Mouse (Mus musculus) midbrain, embryonic 11.5 days (tissue): Measurements from ENCODE around the gene Elmsan1. TPM values are rescaled to one million over a fixed set of nuclear protein-coding genes. Genes with fewer than 3 reads are reported as not detected.

ENCODE experiments used
- ATAC-seq: fragments of 200-750 bp; cut with Nextera tagmentation; 2 replicates; pipeline ENCODE4 v1.8.0; 2017; ENCODE audit warnings: moderate TSS enrichment, moderate library complexity; ENCODE audit not compliant: low FRiP score
- DNase-seq: peaks from one replicate; pipeline ENCODE4 v3.0.0; 2015; ENCODE audit warnings: low spot score; ENCODE audit errors: missing footprints
- H3K27ac ChIP-seq: fragments of 300-500 bp; sonication (generic); 2 replicates; pipeline ENCODE4 v1.5.1; 2014; ENCODE audit warnings: low read depth, low read length
- H3K27me3 ChIP-seq: fragments of 300-500 bp; sonication (generic); 2 replicates; pipeline ENCODE4 v1.6.1; 2014; ENCODE audit warnings: mild to moderate bottlenecking, low read length, moderate library complexity, mixed read lengths; ENCODE audit not compliant: control insufficient read depth, insufficient read depth
- H3K36me3 ChIP-seq: fragments of 300-500 bp; sonication (generic); 2 replicates; pipeline ENCODE4 v1.6.1; 2014; ENCODE audit warnings: mild to moderate bottlenecking, low read length, moderate library complexity, mixed read lengths; ENCODE audit not compliant: control insufficient read depth, insufficient read depth
- H3K4me1 ChIP-seq: fragments of 300-500 bp; sonication (generic); 2 replicates; pipeline ENCODE4 v1.6.1; 2014; ENCODE audit warnings: low read length; ENCODE audit not compliant: control insufficient read depth, insufficient read depth
- H3K4me2 ChIP-seq: fragments of 300-500 bp; sonication (generic); 2 replicates; pipeline ENCODE4 v1.6.1; 2014; ENCODE audit warnings: mild to moderate bottlenecking, moderate library complexity
- H3K4me3 ChIP-seq: fragments of 300-500 bp; sonication (generic); 2 replicates; pipeline ENCODE4 v1.5.1; 2014; ENCODE audit warnings: low read depth, low read length
- H3K9ac ChIP-seq: fragments of 300-500 bp; sonication (generic); 2 replicates; pipeline ENCODE4 v1.6.1; 2014; ENCODE audit warnings: low read length
- H3K9me3 ChIP-seq: fragments of 300-500 bp; sonication (generic); 2 replicates; pipeline ENCODE4 v1.6.1; 2016; ENCODE audit warnings: low read length; ENCODE audit not compliant: control insufficient read depth
- WGBS: fragments of 180-500 bp; shearing (Covaris S2); extraction: QIAGEN DNeasy Blood & Tissue Kit; methylation state at CpG from one replicate; pipeline ENCODE4 v1.1.7; 2014; 5-methylcytosine and 5-hydroxymethylcytosine counted together
- polyA plus RNA-seq: library from polyadenylated mRNA; unstranded; fragments of >200 nt; fragmentation: Nextera tagmentation; extraction: Ambion mirVana; gene quantifications from 2 replicates; pipeline ENCODE4 v1.2.1, GENCODE M21; 2014

Gene Elmsan1
- polyA plus RNA-seq, 1 experiment from 2014 or later: 3.9 TPM

- H3K36me3 ChIP-seq: no peaks in the 10 kb centered on the region
- 80% methylated on average over 10 of the region's 10 CpGs for WGBS
- H3K4me3 ChIP-seq: no peak overlapping the region
- H3K4me2 ChIP-seq: no peak overlapping the region
- H3K9ac ChIP-seq: no peak overlapping the region
- no peaks in the 10 kb centered on the region for H3K9me3 ChIP-seq
- H3K4me1 ChIP-seq: peaks cover 17% of the 10 kb centered on the region
- ATAC-seq (no peak), DNase-seq (no peak)
- no peaks in the 10 kb centered on the region; the same call in 1 of the 2 replicates for H3K27me3 ChIP-seq
- H3K27ac ChIP-seq: no peak overlapping the region
Observed at GRCm38 (mm10) chr12:84198880-84199279, 19.8 kb downstream of the Elmsan1 start.

- ATAC-seq (no peak), DNase-seq (no peak)
- H3K27ac ChIP-seq: no peak overlapping the region
- H3K4me3 ChIP-seq: no peak overlapping the region
- H3K4me2 ChIP-seq: no peak overlapping the region
- peaks cover 17% of the 10 kb centered on the region for H3K4me1 ChIP-seq
- H3K9me3 ChIP-seq: no peaks in the 10 kb centered on the region
- no peaks in the 10 kb centered on the region for H3K36me3 ChIP-seq
- no peaks in the 10 kb centered on the region; the same call in 1 of the 2 replicates for H3K27me3 ChIP-seq
- 54% methylated on average over 8 of the region's 8 CpGs for WGBS
- no peak overlapping the region for H3K9ac ChIP-seq
Observed at GRCm38 (mm10) chr12:84198076-84198679, 20.5 kb downstream of the Elmsan1 start.

GRCm38 (mm10) chr12:84195195-84195594 lies 23.5 kb downstream of the Elmsan1 start:
- Histone ChIP-seq H3K9ac (no peak overlapping the region), H3K4me2 (no peak overlapping the region)
- WGBS: 61% methylated on average over 6 of the region's 6 CpGs

GRCm38 (mm10) chr12:84194400-84195109 lies 24.1 kb downstream of the Elmsan1 start:
- ATAC-seq: no peak
- no peaks in the 10 kb centered on the region for H3K36me3 ChIP-seq
- H3K4me1 ChIP-seq: peaks cover 41% of the 10 kb centered on the region
- no peaks in the 10 kb centered on the region for H3K9me3 ChIP-seq
- peak overlapping the region; percentile 91; the same call in 1 of the 2 replicates for H3K27ac ChIP-seq
- peak overlapping the region; percentile 90; the same call in 1 of the 2 replicates for H3K9ac ChIP-seq
- peak overlapping the region; percentile 83 for H3K4me3 ChIP-seq
- DNase-seq: peak; percentile 91
- no peaks in the 10 kb centered on the region; the same call in 1 of the 2 replicates for H3K27me3 ChIP-seq
- H3K4me2 ChIP-seq: peak overlapping the region; percentile 99
- 4% methylated on average over 13 of the region's 13 CpGs for WGBS

More at GRCm38 (mm10) chr12:84195195-84195594, 23.5 kb downstream of the Elmsan1 start:
- no peaks in the 10 kb centered on the region for H3K36me3 ChIP-seq
- no peak overlapping the region for H3K4me3 ChIP-seq
- H3K27me3 ChIP-seq: no peaks in the 10 kb centered on the region; the same call in 1 of the 2 replicates
- no peak overlapping the region for H3K27ac ChIP-seq
- no peak for DNase-seq
- H3K4me1 ChIP-seq: peaks cover 41% of the 10 kb centered on the region
- H3K9me3 ChIP-seq: no peaks in the 10 kb centered on the region
- no peak for ATAC-seq

GRCm38 (mm10) chr12:84193642-84194399 lies 24.9 kb downstream of the Elmsan1 start:
- no peaks in the 10 kb centered on the region for H3K36me3 ChIP-seq
- WGBS: under 1% methylated on average over 49 of the region's 49 CpGs
- ATAC-seq (peak; percentile 83), DNase-seq (peak; percentile 98)
- no peaks in the 10 kb centered on the region for H3K9me3 ChIP-seq
- peak overlapping the region; percentile 91 for H3K27ac ChIP-seq
- peaks cover 41% of the 10 kb centered on the region for H3K4me1 ChIP-seq
- no peaks in the 10 kb centered on the region; the same call in 1 of the 2 replicates for H3K27me3 ChIP-seq
- H3K4me3 ChIP-seq: peak overlapping the region; percentile 83
- peak overlapping the region; percentile 90 for H3K9ac ChIP-seq
- peak overlapping the region; percentile 99 for H3K4me2 ChIP-seq

- H3K4me1 ChIP-seq: peaks cover 41% of the 10 kb centered on the region
- WGBS: under 1% methylated on average over 88 of the region's 102 CpGs
- peak; percentile 64 for ATAC-seq
Observed at GRCm38 (mm10) chr12:84192741-84193641, 25.7 kb downstream of the Elmsan1 start.

GRCm38 (mm10) chr12:84192280-84192679 lies 26.4 kb downstream of the Elmsan1 start:
- peak overlapping the region; percentile 90 for H3K9ac ChIP-seq
- H3K36me3 ChIP-seq: no peaks in the 10 kb centered on the region
- H3K27ac ChIP-seq: peak overlapping the region; percentile 91; the same call in 1 of the 2 replicates
- WGBS: under 1% methylated on average over 13 of the region's 13 CpGs
- H3K4me3 ChIP-seq: peak overlapping the region; percentile 83
- H3K9me3 ChIP-seq: no peaks in the 10 kb centered on the region
- ATAC-seq: no peak
- peaks cover 37% of the 10 kb centered on the region for H3K4me1 ChIP-seq
- H3K4me2 ChIP-seq: peak overlapping the region; percentile 99
- no peaks in the 10 kb centered on the region; the same call in 1 of the 2 replicates for H3K27me3 ChIP-seq
- peak; percentile 94 for DNase-seq

More at GRCm38 (mm10) chr12:84192741-84193641, 25.7 kb downstream of the Elmsan1 start:
- Histone ChIP-seq H3K27ac (peak overlapping the region; percentile 91), H3K4me3 (peak overlapping the region; percentile 83), H3K9me3 (no peaks in the 10 kb centered on the region), H3K9ac (peak overlapping the region; percentile 90), H3K27me3 (no peaks in the 10 kb centered on the region; the same call in 1 of the 2 replicates), H3K36me3 (no peaks in the 10 kb centered on the region), H3K4me2 (peak overlapping the region; percentile 99)
- peak; percentile 97 for DNase-seq

- H3K4me3 ChIP-seq: peak overlapping the region; percentile 83
- 30% methylated on average over 5 of the region's 5 CpGs for WGBS
- peak overlapping the region; percentile 90 for H3K9ac ChIP-seq
- peak overlapping the region; percentile 99 for H3K4me2 ChIP-seq
- DNase-seq: no peak
- H3K9me3 ChIP-seq: no peaks in the 10 kb centered on the region; the same call in 1 of the 2 replicates
- H3K4me1 ChIP-seq: peaks cover 37% of the 10 kb centered on the region
- H3K27ac ChIP-seq: no peak overlapping the region
- ATAC-seq: no peak
- H3K36me3 ChIP-seq: no peaks in the 10 kb centered on the region
- no peaks in the 10 kb centered on the region; the same call in 1 of the 2 replicates for H3K27me3 ChIP-seq
Observed at GRCm38 (mm10) chr12:84191770-84192169, 26.9 kb downstream of the Elmsan1 start.
